Mouse (Mus musculus) forebrain, embryonic 16.5 days (tissue): ENCODE results near the gene Nyap1. TPM values are rescaled to one million over a fixed set of nuclear protein-coding genes. Genes with fewer than 3 reads are reported as not detected.
A peak's percentile ranks its signal among the peaks of the same experiment; 100 is the strongest.

Experiments
- ATAC-seq: fragments of 200-750 bp; cut with Nextera tagmentation; 2 replicates; pipeline ENCODE4 v1.8.0; 2017; ENCODE audit warnings: mild to moderate bottlenecking, moderate library complexity
- H3K27ac ChIP-seq: fragments of 300-500 bp; sonication (generic); 2 replicates; pipeline ENCODE4 v1.5.1; 2014; ENCODE audit warnings: low read length, control low read depth
- H3K27me3 ChIP-seq: fragments of 300-500 bp; sonication (generic); replicated peaks from 2 replicates; pipeline ENCODE4 v1.6.1; 2014; ENCODE audit warnings: low read length; ENCODE audit not compliant: control insufficient read depth, insufficient read depth
- H3K36me3 ChIP-seq: fragments of 300-500 bp; sonication (generic); 2 replicates; pipeline ENCODE4 v1.6.1; 2014; ENCODE audit not compliant: control insufficient read depth, insufficient read depth
- H3K4me1 ChIP-seq: fragments of 300-500 bp; sonication (generic); replicated peaks from 2 replicates; pipeline ENCODE4 v1.6.1; 2014; ENCODE audit warnings: low read length; ENCODE audit not compliant: control insufficient read depth, insufficient read depth
- H3K4me2 ChIP-seq: fragments of 300-500 bp; sonication (generic); 2 replicates; pipeline ENCODE4 v1.6.1; 2014; ENCODE audit warnings: mild to moderate bottlenecking, low read length, control low read depth
- H3K4me3 ChIP-seq: fragments of 300-500 bp; sonication (generic); replicated peaks from 2 replicates; pipeline ENCODE4 v1.5.1; 2014; ENCODE audit warnings: mild to moderate bottlenecking, low read length, control low read depth
- H3K9ac ChIP-seq: fragments of 300-500 bp; sonication (generic); replicated peaks from 2 replicates; pipeline ENCODE4 v1.6.1; 2014; ENCODE audit warnings: low read depth, low read length, control low read depth
- H3K9me3 ChIP-seq: fragments of 300-500 bp; sonication (generic); 2 replicates; pipeline ENCODE4 v1.6.1; 2016; ENCODE audit warnings: low read length; ENCODE audit not compliant: control insufficient read depth
- WGBS: fragments of 180-500 bp; shearing (Covaris S2); extraction: QIAGEN DNeasy Blood & Tissue Kit; methylation state at CpG from one replicate; pipeline ENCODE4 v1.1.7; 2014; 5-methylcytosine and 5-hydroxymethylcytosine counted together
- polyA plus RNA-seq: library from polyadenylated mRNA; unstranded; fragments of >200 nt; fragmentation: Nextera tagmentation; extraction: Ambion mirVana; gene quantifications from 2 replicates; pipeline ENCODE4 v1.2.1, GENCODE M21; 2015

Nyap1 gene
- polyA plus RNA-seq, 1 experiment from 2014 or later = 59.8 TPM

DNA sequence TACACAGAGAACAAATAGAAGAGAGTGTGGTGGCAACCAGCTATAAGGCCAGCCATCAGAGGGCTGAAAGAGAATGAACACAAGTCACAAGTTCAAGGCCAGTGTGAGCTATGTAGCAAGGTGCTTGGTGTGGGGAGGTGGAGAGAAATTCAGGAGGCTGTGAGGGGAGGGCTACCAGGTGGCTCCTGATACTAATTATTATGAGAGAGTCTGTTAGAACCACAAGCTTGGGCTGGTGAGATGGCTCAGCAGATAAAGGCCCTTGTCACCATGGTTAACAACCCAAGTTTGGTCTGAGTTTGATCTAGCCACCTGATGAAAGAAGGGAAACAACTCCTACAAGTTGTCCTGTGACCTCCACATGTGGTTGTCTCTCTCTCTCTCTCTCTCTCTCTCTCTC is 31.3 kb upstream of the Nyap1 start:
- H3K27ac ChIP-seq = no peak overlapping the region
- no peak for ATAC-seq
- H3K4me3 ChIP-seq = no peak overlapping the region
- H3K9ac ChIP-seq = no peak overlapping the region
- no peaks in the 10 kb centered on the region for H3K27me3 ChIP-seq
- no peaks in the 10 kb centered on the region; the same call in 1 of the 2 replicates for H3K4me1 ChIP-seq
- H3K36me3 ChIP-seq = no peaks in the 10 kb centered on the region
- no peaks in the 10 kb centered on the region for H3K9me3 ChIP-seq
- no peak overlapping the region for H3K4me2 ChIP-seq

DNA sequence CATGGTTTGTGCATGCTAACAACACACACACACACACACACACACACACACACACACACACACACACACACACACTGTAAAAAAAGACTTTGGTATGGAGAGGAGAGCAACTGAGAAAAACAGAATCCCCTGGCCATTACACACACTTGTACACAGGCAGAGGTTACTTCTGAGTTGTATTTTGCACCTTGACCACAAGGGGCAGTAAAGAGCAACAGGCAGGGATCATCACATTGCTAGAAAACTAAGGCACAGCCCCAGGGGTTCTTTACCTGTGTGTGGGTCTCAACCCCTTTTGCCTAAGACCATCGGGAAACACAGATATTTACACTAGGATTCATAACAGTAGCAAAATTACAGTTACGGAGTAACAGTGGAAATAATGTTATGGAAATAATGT is 29.3 kb upstream of the Nyap1 start:
- Histone ChIP-seq H3K4me2 (no peak overlapping the region), H3K36me3 (no peaks in the 10 kb centered on the region), H3K27ac (no peak overlapping the region), H3K4me3 (no peak overlapping the region), H3K9ac (no peak overlapping the region), H3K27me3 (no peaks in the 10 kb centered on the region), H3K9me3 (peaks cover 2% of the 10 kb centered on the region; the same call in 1 of the 2 replicates), H3K4me1 (no peaks in the 10 kb centered on the region)
- 47% methylated on average over 2 of the region's 2 CpGs for WGBS
- ATAC-seq = 0 out of 2 replicates have a peak, but pooled peaks have one; percentile 36

DNA sequence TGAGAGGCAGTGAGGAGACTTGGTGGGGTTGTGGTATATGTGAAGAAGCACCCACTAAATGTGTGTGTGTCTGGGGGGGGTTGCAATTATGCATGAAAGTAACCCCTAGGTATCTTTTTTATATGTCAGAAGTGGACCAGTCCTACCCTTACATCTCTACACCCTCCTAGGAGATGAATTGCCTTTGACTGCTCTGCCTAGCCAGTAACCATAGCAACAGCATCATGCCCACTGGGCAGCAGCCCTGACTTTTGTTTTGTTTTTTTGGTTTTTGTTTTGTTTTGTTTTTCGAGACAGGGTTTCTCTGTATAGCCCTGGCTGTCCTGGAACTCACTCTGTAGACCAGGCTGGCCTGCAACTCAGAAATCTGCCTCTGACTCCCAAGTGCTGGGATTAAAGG is 27.1 kb upstream of the Nyap1 start:
- Histone ChIP-seq H3K4me2 (no peak overlapping the region), H3K27ac (no peak overlapping the region), H3K36me3 (no peaks in the 10 kb centered on the region), H3K9ac (no peak overlapping the region), H3K4me3 (no peak overlapping the region), H3K4me1 (no peaks in the 10 kb centered on the region), H3K27me3 (no peaks in the 10 kb centered on the region), H3K9me3 (peaks cover 2% of the 10 kb centered on the region; the same call in 1 of the 2 replicates)
- 14% methylated on average over 1 of the region's 1 CpGs for WGBS
- ATAC-seq = no peak

DNA sequence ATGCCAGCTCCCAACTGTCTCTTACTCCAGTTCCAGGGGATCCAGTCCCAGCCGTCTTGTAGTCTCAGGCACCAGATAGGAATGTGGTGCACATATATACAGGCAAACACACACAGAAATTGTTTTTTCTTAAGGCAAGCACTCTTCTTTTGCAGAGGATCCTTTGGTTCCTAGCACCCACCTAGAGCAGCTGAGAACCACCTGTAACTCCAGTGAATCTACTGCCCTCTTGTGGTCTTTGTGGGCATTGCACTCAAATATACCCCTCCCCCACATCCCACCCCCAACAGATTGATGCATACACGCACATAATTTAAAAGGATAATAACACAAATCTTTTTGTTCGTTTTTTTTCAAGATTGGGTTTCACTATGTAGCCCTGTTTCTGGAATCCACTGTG is 24.9 kb upstream of the Nyap1 start:
- Histone ChIP-seq H3K4me1 (no peaks in the 10 kb centered on the region), H3K27me3 (no peaks in the 10 kb centered on the region), H3K4me2 (no peak overlapping the region), H3K27ac (no peak overlapping the region), H3K9ac (no peak overlapping the region), H3K36me3 (no peaks in the 10 kb centered on the region), H3K9me3 (peaks cover 2% of the 10 kb centered on the region; the same call in 1 of the 2 replicates), H3K4me3 (no peak overlapping the region)
- ATAC-seq = no peak
- WGBS = 57% methylated on average over 3 of the region's 3 CpGs

DNA sequence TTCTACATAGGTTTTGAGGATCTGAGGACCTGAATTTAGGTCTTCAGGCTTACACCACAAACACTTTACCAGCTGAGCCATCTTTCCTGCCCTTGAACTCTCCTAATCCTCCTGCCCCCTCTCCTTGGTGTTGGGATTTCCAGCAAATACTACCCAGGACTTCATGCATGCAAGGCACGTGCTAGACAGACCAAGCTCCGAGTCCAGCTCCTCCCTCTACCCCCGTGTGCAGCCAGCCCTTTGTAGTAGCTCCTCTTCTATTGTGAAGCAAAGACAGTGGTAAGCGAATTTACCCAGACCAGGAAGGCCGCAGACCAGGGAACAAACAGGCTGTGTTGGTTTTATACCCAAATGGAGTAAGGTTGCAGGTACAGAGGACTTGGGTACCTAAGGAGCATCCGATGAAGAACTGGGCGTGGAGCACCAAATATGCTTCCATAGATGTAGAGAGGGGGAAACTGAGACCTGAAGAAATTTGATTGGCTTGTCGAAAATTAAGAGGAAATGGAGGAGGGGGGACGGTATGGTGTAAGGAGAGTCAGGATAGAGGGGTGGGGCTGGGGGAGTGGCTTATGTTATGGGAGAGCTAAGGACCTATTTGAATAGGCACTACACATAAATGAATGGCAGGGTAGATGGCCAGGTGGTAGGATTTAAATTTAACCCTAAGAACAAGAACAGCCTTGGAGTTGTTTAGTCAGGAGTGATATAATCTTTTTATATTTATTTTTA is 23.4 kb upstream of the Nyap1 start:
- Histone ChIP-seq H3K9ac (no peak overlapping the region), H3K27ac (no peak overlapping the region), H3K27me3 (no peaks in the 10 kb centered on the region), H3K9me3 (peaks cover 2% of the 10 kb centered on the region; the same call in 1 of the 2 replicates), H3K4me2 (no peak overlapping the region), H3K4me3 (no peak overlapping the region), H3K4me1 (peaks cover under 1% of the 10 kb centered on the region; the same call in 1 of the 2 replicates), H3K36me3 (no peaks in the 10 kb centered on the region)
- no peak for ATAC-seq
- 54% methylated on average over 9 of the region's 9 CpGs for WGBS

DNA sequence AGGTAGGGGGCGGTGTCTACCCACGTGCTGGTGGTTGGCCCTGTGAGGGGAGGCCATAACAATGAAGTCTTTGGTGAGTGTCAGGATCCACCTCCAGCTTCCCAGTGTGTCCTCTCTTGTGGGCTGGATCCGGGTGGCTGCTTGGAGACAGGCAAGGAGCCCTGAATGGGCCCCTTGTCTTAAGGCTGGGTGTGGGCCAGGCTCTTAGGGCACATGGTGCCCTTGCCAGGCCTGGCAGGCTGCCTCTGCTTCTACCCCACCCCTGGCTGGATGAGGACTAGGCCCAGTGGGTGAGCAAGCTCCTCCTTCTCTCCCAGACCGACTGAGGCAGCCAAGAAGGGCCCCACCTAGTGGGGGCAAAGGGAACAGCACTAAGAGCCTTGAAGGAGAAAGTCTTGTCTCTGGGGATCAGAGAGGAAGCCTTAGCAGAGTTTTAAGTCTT is 18.6 kb upstream of the Nyap1 start:
- Histone ChIP-seq H3K27me3 (no peaks in the 10 kb centered on the region), H3K9me3 (no peaks in the 10 kb centered on the region), H3K4me2 (no peak overlapping the region), H3K36me3 (no peaks in the 10 kb centered on the region), H3K9ac (no peak overlapping the region), H3K4me1 (peaks cover 40% of the 10 kb centered on the region), H3K27ac (peak overlapping the region; percentile 30; the same call in 1 of the 2 replicates), H3K4me3 (no peak overlapping the region)
- peak; percentile 86 for ATAC-seq
- 12% methylated on average over 4 of the region's 4 CpGs for WGBS

DNA sequence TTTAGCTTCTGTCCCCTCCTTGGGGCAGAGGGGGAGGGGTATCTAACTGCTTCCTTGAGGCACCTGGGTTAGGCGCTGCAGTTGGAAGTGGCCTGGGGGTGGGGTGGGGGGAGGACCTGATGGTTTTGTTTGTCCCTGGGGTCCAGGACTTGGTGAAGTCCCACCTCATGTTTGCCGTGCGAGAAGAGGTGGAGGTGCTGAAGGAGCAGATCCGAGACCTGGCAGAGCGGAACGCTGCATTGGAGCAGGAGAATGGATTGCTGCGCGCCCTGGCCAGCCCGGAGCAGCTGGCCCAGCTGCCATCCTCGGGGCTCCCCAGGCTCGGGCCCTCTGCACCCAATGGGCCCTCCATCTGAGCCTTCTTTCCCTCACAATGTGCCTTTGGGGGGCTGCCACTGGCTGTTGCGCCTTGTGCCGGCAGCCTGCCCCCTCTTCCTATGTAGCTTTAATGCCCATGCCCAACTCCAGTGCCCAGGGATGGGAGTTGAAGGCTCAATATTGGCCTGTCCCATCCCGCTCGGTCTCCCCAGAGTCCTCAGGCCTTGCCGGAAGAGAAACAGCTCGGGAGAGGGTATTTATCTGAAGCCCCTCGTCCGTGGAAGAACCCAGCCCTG is 17.6 kb upstream of the Nyap1 start:
- peaks cover 40% of the 10 kb centered on the region for H3K4me1 ChIP-seq
- WGBS = 81% methylated on average over 19 of the region's 19 CpGs
- no peak overlapping the region for H3K9ac ChIP-seq
- no peaks in the 10 kb centered on the region for H3K27me3 ChIP-seq
- no peaks in the 10 kb centered on the region for H3K9me3 ChIP-seq
- no peak overlapping the region for H3K4me3 ChIP-seq
- H3K36me3 ChIP-seq = no peaks in the 10 kb centered on the region
- ATAC-seq = no peak
- peak overlapping the region; percentile 25 for H3K27ac ChIP-seq
- no peak overlapping the region for H3K4me2 ChIP-seq

DNA sequence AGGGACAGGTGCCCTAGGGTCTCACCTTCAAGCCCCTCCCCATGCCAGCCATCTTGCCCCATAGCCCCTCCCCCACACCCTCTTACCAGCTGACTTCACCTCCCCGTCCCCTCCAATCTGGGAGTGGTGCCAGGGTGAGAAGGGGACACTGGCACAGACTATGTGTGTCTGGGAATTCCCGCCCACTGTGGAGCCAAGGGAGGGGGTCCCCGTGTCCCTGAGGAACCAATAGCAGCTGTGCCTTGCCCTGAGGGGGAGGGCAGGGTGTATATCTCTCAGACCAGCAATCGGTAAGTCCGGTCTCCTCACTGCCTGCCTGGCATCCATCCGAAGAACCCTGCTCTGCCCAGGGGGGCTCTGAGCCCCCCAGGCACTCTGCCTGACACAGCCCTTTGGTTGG is 16.5 kb upstream of the Nyap1 start:
- H3K9ac ChIP-seq = peak overlapping the region; percentile 19; the same call in 1 of the 2 replicates
- no peaks in the 10 kb centered on the region for H3K27me3 ChIP-seq
- H3K27ac ChIP-seq = no peak overlapping the region
- 42% methylated on average over 6 of the region's 6 CpGs for WGBS
- no peaks in the 10 kb centered on the region for H3K9me3 ChIP-seq
- H3K4me1 ChIP-seq = peaks cover 40% of the 10 kb centered on the region
- no peak overlapping the region for H3K4me3 ChIP-seq
- ATAC-seq = peak; percentile 45; the same call in 1 of the 2 replicates
- no peaks in the 10 kb centered on the region for H3K36me3 ChIP-seq
- H3K4me2 ChIP-seq = peak overlapping the region; percentile 17; the same call in 1 of the 2 replicates

DNA sequence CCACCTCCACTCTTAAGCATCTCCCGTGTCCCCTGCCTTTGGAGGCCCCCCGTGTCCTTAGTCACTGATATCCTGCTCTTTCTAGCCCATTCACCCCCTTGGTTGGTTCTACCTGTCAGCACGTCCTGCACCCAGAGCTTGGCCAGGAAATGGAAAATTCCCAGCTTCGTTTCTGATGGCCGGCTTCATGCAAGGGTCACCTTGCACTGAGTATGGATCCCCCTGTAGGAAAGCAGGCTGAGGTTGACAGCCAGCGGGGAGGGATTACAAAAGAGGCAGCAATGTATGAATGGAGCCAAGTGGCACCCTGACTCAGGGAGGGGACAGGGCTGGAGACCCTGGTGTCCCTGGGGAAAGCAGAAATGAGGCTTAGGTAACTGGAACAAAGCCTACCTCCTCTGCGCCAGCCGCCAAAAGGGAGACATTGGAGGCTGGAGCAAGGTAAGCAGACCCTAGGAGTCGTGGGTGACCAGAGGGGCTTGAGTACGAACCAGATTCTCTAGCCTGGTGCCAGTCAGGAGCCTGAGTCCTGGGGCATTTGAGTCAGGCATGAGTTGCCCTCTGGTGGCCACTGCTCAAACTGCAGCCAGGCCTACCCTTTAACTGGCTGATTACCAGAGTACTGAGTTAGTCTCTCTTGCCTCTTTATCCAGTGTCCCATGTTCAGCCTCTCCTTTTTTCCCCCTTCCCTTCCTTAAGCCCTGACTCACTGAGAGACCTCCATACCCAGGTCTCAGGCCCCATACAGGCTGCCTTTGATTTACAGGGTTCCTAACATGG is 15.7 kb upstream of the Nyap1 start:
- peak; percentile 56 for ATAC-seq
- Histone ChIP-seq H3K27me3 (no peaks in the 10 kb centered on the region), H3K4me2 (no peak overlapping the region), H3K9me3 (no peaks in the 10 kb centered on the region), H3K4me3 (no peak overlapping the region), H3K27ac (peak overlapping the region; percentile 41; the same call in 1 of the 2 replicates), H3K4me1 (peaks cover 40% of the 10 kb centered on the region), H3K9ac (no peak overlapping the region), H3K36me3 (peaks cover 1% of the 10 kb centered on the region; the same call in 1 of the 2 replicates)
- WGBS = 42% methylated on average over 10 of the region's 10 CpGs
